Mouse (Mus musculus) adrenal gland, postnatal 25 days (tissue): ENCODE results near the gene Rasl12. TPM values are rescaled to one million over a fixed set of nuclear protein-coding genes. Genes with fewer than 3 reads are reported as not detected.

ENCODE experiments used
- DNase-seq: peaks from one replicate; pipeline ENCODE4 v3.0.0; 2021; ENCODE audit warnings: mixed read lengths
- total RNA-seq: library from RNA; stranded (reverse); gene quantifications from 2 replicates; pipeline ENCODE4 v1.2.3, GENCODE M21; 2021

Gene Rasl12
- total RNA-seq, 1 experiment from 2014 or later: 15.9 TPM

GRCm38 (mm10) chr9:65392638-65393364 lies 5.5 kb upstream of the Rasl12 start:
- DNase-seq: peak; percentile 79

- DNase-seq: no peak
These were observed 4.7 kb upstream of the Rasl12 start for GRCm38 (mm10) chr9:65393606-65394005.

DNA sequence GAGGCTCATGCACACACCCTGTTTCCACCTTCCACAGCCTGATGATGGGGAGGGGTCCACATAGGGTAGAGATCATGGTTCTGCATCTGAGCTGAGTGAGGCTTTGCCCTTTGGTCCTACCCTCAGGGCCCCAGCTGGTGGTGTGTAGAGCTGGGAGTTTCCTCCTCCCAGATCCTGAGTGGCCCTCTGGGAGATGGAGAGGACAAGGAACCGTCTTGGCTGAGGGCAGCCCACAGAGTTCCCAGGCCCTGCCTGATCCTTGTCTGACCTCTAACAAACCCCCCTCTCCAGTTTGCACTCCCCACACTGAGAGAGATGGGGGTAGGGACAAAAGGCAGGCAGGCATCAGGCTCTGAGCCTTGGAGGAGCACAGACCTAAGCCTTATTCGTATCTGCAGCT lies 3.9 kb upstream of the Rasl12 start:
- no peak for DNase-seq

- DNase-seq: no peak
These were observed 1.6 kb downstream of the Rasl12 start for GRCm38 (mm10) chr9:65399934-65400333.

- DNase-seq: peak; percentile 92
These were observed 6.3 kb downstream of the Rasl12 start for GRCm38 (mm10) chr9:65404331-65405183.

DNA sequence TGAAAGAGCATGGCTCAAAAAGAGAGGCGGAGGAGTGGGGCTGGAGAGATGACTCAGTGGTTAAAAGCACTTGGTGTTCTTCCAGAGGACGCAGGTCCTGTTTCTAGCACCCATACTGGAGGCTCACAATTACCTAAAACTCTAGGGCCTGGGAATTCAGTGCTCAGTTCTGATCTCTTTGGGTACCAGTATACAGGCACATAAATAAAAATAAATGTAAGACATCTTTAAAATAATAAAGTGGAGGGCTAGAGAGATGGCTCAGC lies 6.8 kb downstream of the Rasl12 start:
- DNase-seq: no peak

- no peak for DNase-seq
These were observed 9.0 kb downstream of the Rasl12 start for GRCm38 (mm10) chr9:65407327-65407726.

- DNase-seq: no peak
These were observed 9.6 kb downstream of the Rasl12 start for GRCm38 (mm10) chr9:65407861-65408260.

DNA sequence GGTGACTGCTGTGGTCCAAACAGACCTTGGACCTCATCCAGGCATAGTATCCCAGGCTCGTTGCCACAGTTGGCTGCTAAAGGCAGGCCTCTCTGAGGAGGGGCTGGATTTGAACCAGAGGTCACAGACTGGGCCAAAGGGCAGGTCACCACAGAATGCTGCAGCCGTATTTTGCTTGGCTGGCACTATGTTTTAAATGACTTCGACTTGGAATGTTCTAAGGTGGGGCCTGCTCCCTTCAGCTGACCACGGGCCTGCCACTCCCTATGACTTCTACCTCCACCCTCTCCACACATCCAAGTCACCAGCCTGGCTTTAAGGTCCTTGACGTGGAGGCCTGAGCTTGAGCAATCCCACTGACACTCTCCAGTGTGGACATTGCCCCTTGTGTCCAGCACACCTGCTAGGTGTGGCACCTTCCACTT lies 10.6 kb downstream of the Rasl12 start:
- DNase-seq: peak; percentile 48

- no peak for DNase-seq
These were observed 12.1 kb downstream of the Rasl12 start for GRCm38 (mm10) chr9:65410378-65410777.

GRCm38 (mm10) chr9:65411326-65411725 lies 13.0 kb downstream of the Rasl12 start:
- no peak for DNase-seq

DNA sequence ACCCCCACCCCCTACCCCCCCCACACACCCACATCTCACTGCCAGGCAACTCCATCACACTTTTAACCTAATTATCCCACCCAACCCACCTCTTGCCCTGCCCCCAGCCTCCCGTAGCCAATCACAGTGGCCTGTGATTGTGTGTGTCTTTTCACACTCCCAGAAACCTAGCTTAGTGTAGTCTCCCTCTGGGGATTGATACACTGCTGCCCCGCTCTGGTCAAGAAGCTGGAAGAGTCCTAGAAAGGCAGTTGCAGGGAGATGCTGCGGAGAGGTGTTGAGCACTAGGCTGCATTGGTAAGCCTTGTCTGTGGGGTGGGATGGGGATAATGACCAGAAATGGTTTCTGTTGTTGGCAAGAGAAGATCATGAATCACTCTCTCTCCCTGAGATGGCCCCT lies 19.4 kb downstream of the Rasl12 start:
- DNase-seq: no peak

GRCm38 (mm10) chr9:65419633-65420032 lies 21.3 kb downstream of the Rasl12 start:
- no peak for DNase-seq

- DNase-seq: peak; percentile 29
These were observed 24.6 kb downstream of the Rasl12 start, which contains the start of gene Slc51b for GRCm38 (mm10) chr9:65422760-65423501. Slc51b (minus strand) TSS chr9:65422955.

DNA sequence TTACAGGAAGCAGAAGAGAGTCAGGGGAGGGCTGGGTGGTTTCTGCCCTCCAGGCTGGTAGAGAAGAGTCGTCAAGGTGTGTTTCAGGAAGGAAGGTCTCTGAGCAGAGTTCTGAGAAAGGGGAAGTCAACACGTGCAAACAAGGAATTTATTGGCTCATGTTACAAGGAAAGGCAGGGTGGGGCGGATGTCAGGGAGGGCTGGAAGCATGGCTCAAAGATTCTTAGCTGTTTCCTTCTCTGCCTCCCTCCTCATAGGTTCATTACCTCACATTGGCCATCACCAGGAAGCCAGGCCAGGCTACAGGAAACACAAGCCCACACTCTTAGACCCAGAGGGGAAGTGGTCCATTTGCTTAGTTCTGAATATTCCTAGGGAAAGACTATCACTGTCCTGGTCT lies 26.1 kb downstream of the Rasl12 start:
- DNase-seq: no peak

DNA sequence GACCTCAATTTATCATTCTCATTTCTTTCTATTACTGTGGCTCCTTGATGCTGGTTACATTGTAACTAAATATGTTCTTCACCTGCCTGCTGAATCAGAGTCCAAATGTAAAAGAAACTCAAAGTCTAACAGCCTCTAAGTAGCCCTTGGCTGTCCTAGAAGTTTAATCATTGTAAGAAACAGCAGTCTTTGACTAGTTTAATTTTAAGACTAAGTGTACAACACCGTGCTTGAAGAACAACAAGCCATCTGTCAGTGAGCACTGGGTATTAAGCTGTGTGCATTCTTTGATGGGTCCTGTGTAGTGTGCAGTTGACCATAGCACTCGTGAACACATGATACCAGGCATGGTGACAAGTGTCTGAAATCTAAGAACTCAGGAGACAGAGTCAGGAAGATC lies 29.2 kb downstream of the Rasl12 start:
- DNase-seq: no peak

GRCm38 (mm10) chr9:65428003-65428402 lies 29.7 kb downstream of the Rasl12 start:
- DNase-seq: no peak

- no peak for DNase-seq
These were observed 32.1 kb downstream of the Rasl12 start for GRCm38 (mm10) chr9:65430401-65430800.

DNA sequence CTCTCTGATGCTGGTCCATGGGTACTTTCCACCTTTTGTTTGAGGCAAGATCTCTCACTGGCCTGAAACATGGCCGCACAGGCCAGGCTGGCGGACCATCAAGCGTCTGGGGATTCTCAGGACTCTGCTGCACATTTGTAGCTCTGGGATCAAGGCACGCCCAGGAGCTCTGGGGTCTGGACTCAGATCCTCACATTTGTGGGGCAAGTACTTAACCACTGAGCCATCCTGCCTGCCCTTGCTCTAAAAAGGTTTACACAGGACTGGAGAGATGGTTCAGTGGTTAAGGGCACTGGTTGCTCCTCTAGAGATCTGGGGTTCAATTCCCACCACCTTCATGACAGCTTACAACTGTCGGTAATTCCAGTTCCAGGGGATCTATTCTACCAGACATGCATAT lies 32.6 kb downstream of the Rasl12 start:
- no peak for DNase-seq

DNA sequence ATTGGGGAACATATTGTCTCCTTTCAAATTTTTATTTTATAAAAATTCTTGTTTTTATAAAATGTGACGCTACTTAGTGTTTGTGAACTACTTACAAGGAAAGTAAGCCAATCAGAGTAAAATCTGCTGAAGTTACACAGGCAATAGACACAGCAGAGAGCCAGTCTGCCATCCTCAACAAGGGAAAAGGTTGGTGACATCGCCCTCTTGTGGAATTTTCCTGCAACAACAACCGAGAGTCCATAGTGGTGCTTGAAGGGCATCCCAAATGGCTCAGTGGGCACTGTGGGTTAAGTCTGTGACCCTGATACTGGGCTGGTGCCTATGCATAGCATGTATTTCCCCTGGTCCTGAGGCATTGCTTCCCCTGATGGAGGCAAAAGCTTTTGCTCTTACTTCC lies 33.9 kb downstream of the Rasl12 start:
- peak; percentile 79 for DNase-seq

DNA sequence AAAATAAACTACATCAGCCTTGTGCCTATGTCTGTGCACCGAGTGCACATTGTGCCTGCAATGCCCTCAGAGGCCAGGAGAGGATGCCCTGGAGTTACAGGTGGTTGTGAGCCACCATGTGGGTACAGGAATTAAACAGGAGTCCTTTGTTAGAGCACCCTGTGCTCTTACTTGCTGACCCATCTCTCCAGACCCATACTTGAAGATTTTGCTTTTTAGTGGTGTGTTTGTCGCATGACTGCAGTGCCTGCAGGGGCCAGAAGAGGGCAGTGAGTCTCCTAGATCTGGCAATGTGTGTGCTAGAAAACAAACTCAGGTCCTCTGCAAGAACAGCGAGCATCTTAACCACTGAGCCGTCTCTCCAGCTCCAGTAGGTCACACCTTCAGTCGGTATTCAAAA lies 35.8 kb downstream of the Rasl12 start:
- DNase-seq: peak; percentile 48

- DNase-seq: no peak
These were observed 36.9 kb downstream of the Rasl12 start for GRCm38 (mm10) chr9:65435211-65435610.

DNA sequence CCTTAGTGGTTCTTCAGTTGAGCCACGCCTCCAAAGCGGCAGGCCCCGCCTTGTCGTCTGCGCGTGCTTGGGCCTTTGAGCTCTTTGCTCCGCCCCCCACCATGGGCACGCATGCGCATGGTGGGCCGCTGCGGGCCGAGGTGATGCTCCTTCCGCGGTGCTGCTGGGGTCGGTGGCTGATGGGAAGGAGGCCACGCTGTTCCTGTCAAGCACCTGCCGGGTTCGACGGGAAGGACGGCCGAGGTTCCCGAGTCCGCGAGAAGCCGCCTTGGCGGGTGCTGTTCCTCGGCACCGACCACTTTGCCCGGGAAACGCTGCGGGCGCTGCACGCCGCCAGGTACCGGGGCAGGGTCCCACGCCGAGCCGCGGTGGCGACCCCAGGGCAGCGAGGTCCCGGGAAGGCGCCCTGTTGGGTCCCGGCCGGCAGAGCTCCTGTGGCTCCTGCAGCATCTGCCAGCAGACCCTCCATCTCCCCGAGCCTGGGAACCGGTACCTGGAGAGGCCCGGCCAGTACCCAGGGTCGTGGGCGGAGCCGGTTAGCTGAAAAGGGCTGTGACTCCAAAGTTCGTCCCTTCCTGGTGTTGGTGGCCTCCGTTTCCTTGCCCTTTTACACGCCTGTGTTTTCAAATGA lies 37.5 kb downstream of the Rasl12 start, which contains the start of gene Mtfmt:
TSS of gene Mtfmt (plus strand) at position 112 of the 631 bp plus-strand sequence.
- DNase-seq: peak; percentile 96
